Mouse (Mus musculus) left cerebral cortex, postnatal 36 days (tissue): ENCODE results near the gene Gm28079. TPM values are rescaled to one million over a fixed set of nuclear protein-coding genes. Genes with fewer than 3 reads are reported as not detected.
"Not testable (repeated sequence)": the region's sequence is repeated elsewhere in the genome, so short reads cannot be mapped to it uniquely, and the experiment has no call there.

Source experiments
- DNase-seq, 2 experiments: peaks; one replicate each; pipeline ENCODE4 v3.0.0; 2021 to 2022; ENCODE audit warnings: low spot score in 2 of 2, mixed read lengths in 1 of 2
- intact Hi-C: fragments of 180-260 bp; cut with DNase I; formaldehyde crosslinking; loops from one replicate; pipeline ENCODE4 v1.15.1; 2025
- total RNA-seq, 2 experiments: library from RNA; stranded (reverse); gene quantifications; 2 replicates each; pipeline ENCODE4 v1.2.3; 2021

Gm28079 gene
- not detected for total RNA-seq

DNA sequence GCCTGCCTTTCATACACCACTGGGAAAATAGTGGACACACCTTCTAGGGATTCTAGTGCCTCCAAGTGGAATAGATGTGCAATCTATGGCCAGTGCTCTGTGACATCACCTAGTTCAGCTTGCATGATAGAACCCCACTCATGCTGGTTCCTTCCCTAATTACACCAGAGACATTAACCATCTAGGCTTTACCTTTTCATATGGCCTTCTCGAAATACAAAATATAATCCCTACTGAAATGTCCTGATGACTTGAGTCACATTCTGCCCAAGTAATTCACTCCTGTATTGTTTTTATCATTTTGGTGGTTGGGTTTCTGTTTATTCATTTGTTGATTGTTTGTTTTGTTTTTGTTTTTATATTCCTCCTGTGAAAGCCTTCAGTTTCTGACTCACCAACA lies at the start of gene Gm28079:
TSS of gene Gm28079 (minus strand) at position 101 of the 400 bp plus-strand sequence.
- DNase-seq, intact Hi-C loops: not testable (repeated sequence)
